Mouse (Mus musculus): Measurements from ENCODE around the gene Pard3. TPM values are rescaled to one million over a fixed set of nuclear protein-coding genes. Genes with fewer than 3 reads are reported as not detected.

The Pard3 gene
- total and polyA plus RNA-seq, 2 experiments from 2014 or later: 11.9 to 29.7 TPM

DNA sequence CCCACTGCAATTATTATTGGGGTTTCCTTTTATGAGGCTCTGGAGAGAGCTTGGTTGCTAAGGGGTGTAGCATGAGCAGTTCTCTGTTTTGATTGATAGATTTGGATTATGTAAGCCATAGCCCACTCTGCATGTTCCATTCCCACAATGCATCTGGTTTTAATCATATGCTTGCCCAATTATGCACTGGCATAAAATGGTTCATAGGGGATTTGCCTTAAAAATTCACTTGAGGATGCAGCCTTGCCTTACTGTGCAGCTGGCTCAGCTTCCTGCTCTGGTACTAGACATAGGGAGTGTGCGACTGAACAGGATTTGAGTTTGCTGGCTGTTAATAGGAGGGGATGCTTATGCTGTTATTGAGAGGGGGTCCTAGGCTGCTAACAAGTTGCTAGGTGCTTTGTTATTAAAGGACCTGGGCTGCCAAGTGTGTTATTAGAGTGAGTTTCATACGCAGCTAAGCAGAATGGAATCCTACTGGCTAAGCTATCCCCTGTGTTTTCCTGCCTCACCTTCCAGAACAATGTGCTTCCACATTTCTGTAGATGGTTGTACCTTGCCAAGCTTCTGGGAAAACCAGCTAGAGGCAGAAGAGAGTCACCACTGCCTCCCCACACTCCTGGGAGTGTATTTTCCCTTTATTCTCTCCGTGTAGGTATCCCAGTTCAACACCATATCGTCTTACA, 151.2 kb downstream of the Pard3 start:
- Histone ChIP-seq H3K27ac (ENCODE audit: low read depth, low read length) (0 out of 2 replicates have a peak overlapping the region, but pooled peaks have one; percentile 21), H3K4me1 (ENCODE audit: insufficient read depth, low read length) (peaks cover 4% of the 10 kb centered on the region), H3K27me3 (ENCODE audit: insufficient read depth, low read length) (no peaks in the 10 kb centered on the region), H3K4me2 (ENCODE audit: low read depth, low read length, poor library complexity, severe bottlenecking) (no peak overlapping the region), H3K9me3 (ENCODE audit: low read length) (no peaks in the 10 kb centered on the region), H3K4me3 (ENCODE audit: low read depth, low read length) (no peak overlapping the region), H3K36me3 (ENCODE audit: insufficient read depth, low read length) (no peaks in the 10 kb centered on the region), H3K9ac (replicated peaks; ENCODE audit: low read length, poor library complexity, severe bottlenecking) (no peak overlapping the region)
- no peak for TF ChIP-seq CTCF (IDR thresholded peaks at IDR 0.05)
- peak; percentile 66 for DNase-seq (ENCODE audit: low spot score)
- WGBS: 50% methylated on average over 4 of the region's 4 CpGs
- ATAC-seq (ENCODE audit: low FRiP score): peak; percentile 63; the same call in 1 of the 2 replicates

DNA sequence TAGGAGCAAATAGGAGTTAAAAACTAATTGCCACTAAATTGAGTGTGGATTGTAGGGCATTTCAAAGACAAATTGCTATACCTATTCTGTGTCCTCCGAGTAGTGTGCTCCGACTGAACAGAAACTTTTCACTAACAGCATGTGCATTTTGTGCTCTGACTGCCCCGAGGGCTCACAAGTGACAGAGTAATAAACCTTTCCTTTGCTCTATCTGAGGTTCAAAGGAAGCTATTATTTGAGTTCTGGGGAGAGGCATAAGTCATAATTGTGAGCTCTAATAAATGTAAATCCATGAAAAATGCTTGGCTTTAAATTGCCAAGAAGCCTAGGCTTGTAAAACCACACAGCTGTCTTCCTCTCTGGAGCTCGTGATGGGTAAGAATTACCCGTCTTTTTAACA, 156.5 kb downstream of the Pard3 start:
- H3K27ac ChIP-seq (ENCODE audit: low read depth, low read length): no peak overlapping the region
- no peak for TF ChIP-seq CTCF (IDR thresholded peaks at IDR 0.05)
- no peak overlapping the region for H3K9ac ChIP-seq (replicated peaks; ENCODE audit: low read length, poor library complexity, severe bottlenecking)
- ATAC-seq (ENCODE audit: low FRiP score) (no peak), DNase-seq (ENCODE audit: low spot score) (no peak)
- no peaks in the 10 kb centered on the region for H3K36me3 ChIP-seq (ENCODE audit: insufficient read depth, low read length)
- WGBS: 25% methylated on average over 5 of the region's 5 CpGs
- H3K4me2 ChIP-seq (ENCODE audit: low read depth, low read length, poor library complexity, severe bottlenecking): no peak overlapping the region
- H3K4me1 ChIP-seq (ENCODE audit: insufficient read depth, low read length): peaks cover 4% of the 10 kb centered on the region
- H3K9me3 ChIP-seq (ENCODE audit: low read length): no peaks in the 10 kb centered on the region
- no peaks in the 10 kb centered on the region for H3K27me3 ChIP-seq (ENCODE audit: insufficient read depth, low read length)
- no peak overlapping the region for H3K4me3 ChIP-seq (ENCODE audit: low read depth, low read length)

DNA sequence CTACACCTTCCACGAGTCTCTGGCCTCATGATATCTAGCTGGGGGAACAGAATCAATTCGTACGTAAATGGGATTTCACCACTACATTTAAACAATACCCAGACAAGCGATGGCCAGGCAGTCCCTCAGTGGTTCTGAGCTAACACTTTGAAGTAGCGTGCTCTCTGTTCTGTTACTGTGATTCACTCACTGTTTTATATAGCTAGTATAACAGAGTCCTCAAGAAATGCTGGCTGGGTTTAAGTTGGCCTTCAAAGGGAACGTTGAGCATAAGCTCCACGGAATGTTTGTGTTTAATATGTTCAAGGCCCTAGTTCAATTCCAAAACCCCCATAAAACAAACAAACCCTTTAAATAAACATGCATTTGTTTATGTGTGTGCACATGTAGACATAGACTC, 156.9 kb downstream of the Pard3 start:
- ATAC-seq (ENCODE audit: low FRiP score) (no peak), DNase-seq (ENCODE audit: low spot score) (no peak)
- Histone ChIP-seq H3K4me1 (ENCODE audit: insufficient read depth, low read length) (peaks cover 2% of the 10 kb centered on the region), H3K36me3 (ENCODE audit: insufficient read depth, low read length) (no peaks in the 10 kb centered on the region), H3K27ac (ENCODE audit: low read depth, low read length) (no peak overlapping the region), H3K9me3 (ENCODE audit: low read length) (no peaks in the 10 kb centered on the region), H3K9ac (replicated peaks; ENCODE audit: low read length, poor library complexity, severe bottlenecking) (no peak overlapping the region), H3K4me3 (ENCODE audit: low read depth, low read length) (no peak overlapping the region), H3K27me3 (ENCODE audit: insufficient read depth, low read length) (no peaks in the 10 kb centered on the region), H3K4me2 (ENCODE audit: low read depth, low read length, poor library complexity, severe bottlenecking) (no peak overlapping the region)
- 38% methylated on average over 7 of the region's 7 CpGs for WGBS
- no peak for TF ChIP-seq CTCF (IDR thresholded peaks at IDR 0.05)

DNA sequence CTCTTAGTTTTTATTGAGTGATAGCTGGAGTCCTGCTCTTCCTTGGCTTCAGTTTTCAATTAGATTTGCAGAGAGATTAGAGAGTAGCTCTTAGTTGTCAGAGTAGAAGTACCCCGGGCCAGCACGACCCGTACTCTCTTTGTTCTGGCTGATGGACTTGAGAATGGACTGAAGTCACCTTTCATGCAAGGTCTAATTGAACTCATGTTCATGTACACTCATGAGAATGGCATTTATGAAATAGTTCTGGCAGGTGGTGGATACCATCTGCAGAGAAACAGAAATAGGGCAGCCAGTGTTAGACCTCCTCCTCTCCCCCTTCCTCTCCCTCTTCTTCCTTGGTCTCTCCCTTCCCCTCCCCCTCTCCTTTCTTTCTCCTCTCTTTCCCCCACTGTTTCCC, 158.7 kb downstream of the Pard3 start:
- ATAC-seq (ENCODE audit: low FRiP score) (no peak), DNase-seq (ENCODE audit: low spot score) (no peak)
- no peak overlapping the region for H3K4me3 ChIP-seq (ENCODE audit: low read depth, low read length)
- no peaks in the 10 kb centered on the region for H3K9me3 ChIP-seq (ENCODE audit: low read length)
- no peak overlapping the region for H3K27ac ChIP-seq (ENCODE audit: low read depth, low read length)
- H3K27me3 ChIP-seq (ENCODE audit: insufficient read depth, low read length): no peaks in the 10 kb centered on the region
- H3K36me3 ChIP-seq (ENCODE audit: insufficient read depth, low read length): no peaks in the 10 kb centered on the region
- no peak for TF ChIP-seq CTCF (IDR thresholded peaks at IDR 0.05)
- H3K4me2 ChIP-seq (ENCODE audit: low read depth, low read length, poor library complexity, severe bottlenecking): no peak overlapping the region
- no peak overlapping the region for H3K9ac ChIP-seq (replicated peaks; ENCODE audit: low read length, poor library complexity, severe bottlenecking)
- H3K4me1 ChIP-seq (ENCODE audit: insufficient read depth, low read length): peaks cover 2% of the 10 kb centered on the region; the same call in 1 of the 2 replicates
- WGBS: 78% methylated on average over 3 of the region's 3 CpGs

DNA sequence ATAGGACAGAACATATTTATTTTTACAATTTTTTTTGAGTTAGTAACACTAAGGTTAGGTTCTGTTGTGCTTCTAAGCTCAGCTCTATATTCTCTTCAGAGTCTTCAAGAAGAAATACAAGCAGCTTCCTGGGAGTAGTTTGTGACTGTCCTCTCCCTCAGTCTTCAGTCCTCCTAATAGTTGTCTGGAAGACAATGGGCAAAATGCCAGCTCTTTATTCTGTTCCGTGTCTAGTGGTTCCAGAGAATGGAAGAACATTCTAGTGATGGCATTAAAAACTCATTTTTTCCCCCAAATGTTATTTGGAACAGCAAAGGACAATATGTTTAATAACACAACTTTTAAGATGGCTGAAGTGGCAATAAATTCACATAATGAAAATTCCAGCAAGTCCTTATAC, 163.3 kb downstream of the Pard3 start:
- Histone ChIP-seq H3K9ac (replicated peaks; ENCODE audit: low read length, poor library complexity, severe bottlenecking) (no peak overlapping the region), H3K9me3 (ENCODE audit: low read length) (no peaks in the 10 kb centered on the region), H3K4me2 (ENCODE audit: low read depth, low read length, poor library complexity, severe bottlenecking) (no peak overlapping the region), H3K4me1 (ENCODE audit: insufficient read depth, low read length) (peaks cover 6% of the 10 kb centered on the region; the same call in 1 of the 2 replicates), H3K27me3 (ENCODE audit: insufficient read depth, low read length) (no peaks in the 10 kb centered on the region), H3K4me3 (ENCODE audit: low read depth, low read length) (no peak overlapping the region), H3K27ac (ENCODE audit: low read depth, low read length) (no peak overlapping the region), H3K36me3 (ENCODE audit: insufficient read depth, low read length) (no peaks in the 10 kb centered on the region)
- no peak for TF ChIP-seq CTCF (IDR thresholded peaks at IDR 0.05)
- 31% methylated on average over 1 of the region's 1 CpGs for WGBS
- DNase-seq (ENCODE audit: low spot score): peak; percentile 44
- ATAC-seq (ENCODE audit: low FRiP score): no peak

DNA sequence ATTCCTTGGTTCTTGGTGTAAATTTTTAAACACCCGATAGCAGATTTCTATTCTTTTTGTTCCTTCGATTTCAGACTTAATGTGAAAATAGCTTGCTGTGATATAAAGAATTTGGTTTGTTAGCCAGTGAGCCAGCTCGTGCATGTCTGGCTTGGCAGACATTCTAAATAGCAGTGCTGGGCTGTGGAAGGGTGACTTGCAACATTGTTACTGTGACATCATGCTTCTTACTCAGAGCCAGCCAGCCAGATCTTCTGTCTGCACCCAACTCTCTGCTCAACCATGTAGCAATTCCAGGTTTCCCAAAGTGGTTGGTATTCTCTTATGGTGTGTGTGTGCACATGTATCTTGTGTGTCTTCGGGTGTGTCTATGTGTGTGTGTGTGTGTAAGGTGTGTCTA, 163.7 kb downstream of the Pard3 start:
- TF ChIP-seq CTCF (IDR thresholded peaks at IDR 0.05): no peak

More for the DNA sequence above, 163.7 kb downstream of the Pard3 start:
- ATAC-seq (ENCODE audit: low FRiP score) (no peak), DNase-seq (ENCODE audit: low spot score) (peak; percentile 48)
- Histone ChIP-seq H3K4me1 (ENCODE audit: insufficient read depth, low read length) (peaks cover 6% of the 10 kb centered on the region; the same call in 1 of the 2 replicates), H3K27ac (ENCODE audit: low read depth, low read length) (no peak overlapping the region), H3K27me3 (ENCODE audit: insufficient read depth, low read length) (no peaks in the 10 kb centered on the region), H3K9ac (replicated peaks; ENCODE audit: low read length, poor library complexity, severe bottlenecking) (no peak overlapping the region), H3K4me3 (ENCODE audit: low read depth, low read length) (no peak overlapping the region), H3K4me2 (ENCODE audit: low read depth, low read length, poor library complexity, severe bottlenecking) (no peak overlapping the region), H3K36me3 (ENCODE audit: insufficient read depth, low read length) (no peaks in the 10 kb centered on the region), H3K9me3 (ENCODE audit: low read length) (no peaks in the 10 kb centered on the region)
- 64% methylated on average over 4 of the region's 4 CpGs for WGBS

All from midbrain, postnatal 0 days (tissue).